Mouse (Mus musculus) ES-E14 (cell line): ENCODE measurements at regions not wholly inside any gene's neighbourhood (a gene's known extent, or its start where the extent isn't known, plus 50 kb on each side); places are given as distances from the start of the nearest gene placed in this dataset.

Experiments used
- HCFC1 ChIP-seq: IDR thresholded peaks from 2 replicates; pipeline ENCODE4 v1.6.1; 2012; ENCODE audit warnings: low read length, inconsistent platforms, borderline replicate concordance; ENCODE audit not compliant: insufficient read depth
- MAFK ChIP-seq: IDR thresholded peaks from 2 replicates; pipeline ENCODE4 v1.6.1; 2014; ENCODE audit warnings: mild to moderate bottlenecking, low read depth, low read length, inconsistent platforms; ENCODE audit not compliant: insufficient read depth
- ZC3H11A ChIP-seq: IDR thresholded peaks from 2 replicates; pipeline ENCODE4 v1.6.1; 2012; ENCODE audit warnings: low read depth, mild to moderate bottlenecking, inconsistent platforms, low read length, borderline replicate concordance
- ZNF384 ChIP-seq: IDR thresholded peaks from 2 replicates; pipeline ENCODE4 v1.6.1; 2012; ENCODE audit warnings: low read depth, low read length, inconsistent platforms

DNA sequence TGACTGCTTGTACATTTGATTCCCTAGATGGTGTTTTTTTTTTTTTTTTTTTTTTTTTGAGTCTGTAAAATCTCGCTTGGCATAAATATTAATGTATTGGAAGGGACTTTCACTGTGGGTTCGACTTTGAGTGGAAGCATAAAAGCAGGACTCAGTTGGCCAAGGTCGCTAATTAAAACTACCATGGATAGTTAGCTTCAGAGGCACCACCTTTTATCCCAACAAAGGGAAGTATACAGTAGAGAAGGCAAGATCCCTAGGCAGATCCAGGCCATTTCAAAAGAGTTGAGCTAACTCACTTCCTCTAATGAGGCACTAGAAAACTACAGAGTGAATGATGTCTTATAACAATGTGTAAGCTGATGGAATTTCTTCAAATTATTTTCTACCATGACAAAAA, 369.5 kb upstream of the Gria1 start:
- TF ChIP-seq HCFC1 (no peak), ZC3H11A (no peak), ZNF384 (no peak), MAFK (no peak)
